Mouse (Mus musculus) testis, postnatal 10 days (tissue): ENCODE results near the gene Ifna6.

Experiments
- DNase-seq: peaks from one replicate; pipeline ENCODE4 v3.0.0; 2021; ENCODE audit warnings: low spot score

The Ifna6 gene

GRCm38 (mm10) chr4:88845334-88845733 lies 18.1 kb downstream of the Ifna6 start:
- no peak for DNase-seq

- DNase-seq, result no peak
Measured at GRCm38 (mm10) chr4:88849698-88850097, 22.5 kb downstream of the Ifna6 start, which contains the start of gene Ifna1. TSS of gene Ifna1 (plus strand) at chr4:88850087.

GRCm38 (mm10) chr4:88851026-88851763 lies 24.0 kb downstream of the Ifna6 start:
- DNase-seq, result no peak

- DNase-seq, result no peak
Measured at GRCm38 (mm10) chr4:88859214-88859613, 32.0 kb downstream of the Ifna6 start.

- no peak for DNase-seq
Measured at GRCm38 (mm10) chr4:88863309-88863708, 36.1 kb downstream of the Ifna6 start.

GRCm38 (mm10) chr4:88864599-88864998 lies 37.4 kb downstream of the Ifna6 start:
- DNase-seq, result no peak

GRCm38 (mm10) chr4:88865011-88865569 lies 37.9 kb downstream of the Ifna6 start:
- DNase-seq, result no peak

GRCm38 (mm10) chr4:88867366-88867925 lies 40.2 kb downstream of the Ifna6 start:
- peak; percentile 80 for DNase-seq

GRCm38 (mm10) chr4:88867926-88868911 lies 41.0 kb downstream of the Ifna6 start:
- peak; percentile 46 for DNase-seq

GRCm38 (mm10) chr4:88872691-88873090 lies 45.5 kb downstream of the Ifna6 start:
- DNase-seq, result no peak

GRCm38 (mm10) chr4:88875435-88876095 lies 48.3 kb downstream of the Ifna6 start:
- DNase-seq, result no peak

GRCm38 (mm10) chr4:88876520-88876919 lies 49.3 kb downstream of the Ifna6 start:
- DNase-seq, result no peak
